In the genomic region with DNA sequence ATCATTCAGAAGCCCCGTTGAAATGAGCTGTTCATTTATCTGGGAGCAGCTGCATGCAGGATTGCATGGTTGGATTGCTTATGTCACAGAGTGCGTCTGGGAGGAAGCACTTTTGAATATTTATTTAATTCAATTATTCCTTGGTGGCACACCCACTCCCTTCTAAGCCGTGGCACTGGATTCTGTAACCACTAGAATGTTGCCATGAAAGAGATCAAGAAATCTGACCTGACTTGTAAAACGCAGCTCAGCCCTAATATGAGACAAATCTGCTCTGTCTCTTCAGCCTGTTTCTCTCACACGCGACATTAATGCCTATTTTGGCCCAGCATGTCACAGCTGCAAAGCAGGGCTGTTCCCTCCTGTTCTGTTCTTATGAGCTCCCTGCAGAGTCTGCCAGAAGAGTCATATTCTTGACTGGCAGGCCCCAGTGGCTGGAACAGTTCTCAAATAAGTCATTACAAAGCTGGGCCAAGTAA, we compare ENCODE assay signal across 9 mouse cellular contexts.
DNase-seq lines count a peak whose midpoint lies in the region; ATAC-seq lines count a peak whose summit lies in the region.
"Had no signal": no experiment of that assay in that cellular context is flagged by ENCODE, and none has a peak within 500 bp of the region (broad histone marks: within the 10 kb centered on the region; RNA-seq: fewer than 3 reads in every experiment).

No protein-coding gene starts in this region.

- no peak overlapping the region for H3K27ac ChIP-seq in neural tube, embryonic 12.5 days
- peak overlapping the region; percentile 64 for H3K27ac ChIP-seq in hindbrain, embryonic 16.5 days (ENCODE audit: low read depth, low read length)
- H3K27ac ChIP-seq in stomach, embryonic 16.5 days (ENCODE audit: low read length) = peak overlapping the region; percentile 43

- H3K4me3 ChIP-seq in neural tube, embryonic 12.5 days = no peak overlapping the region
- H3K4me3 ChIP-seq in hindbrain, embryonic 16.5 days (ENCODE audit: low read length) = no peak overlapping the region
- H3K4me3 ChIP-seq in stomach, embryonic 16.5 days (replicated peaks; ENCODE audit: low read length) = no peak overlapping the region
- H3K4me3 ChIP-seq: megakaryocyte, embryonic 14.5 days had no signal

- peaks cover 9% of the 10 kb centered on the region for H3K4me1 ChIP-seq in neural tube, embryonic 12.5 days
- H3K4me1 ChIP-seq in hindbrain, embryonic 16.5 days (ENCODE audit: control insufficient read depth, insufficient read depth, low read depth, low read length) = peaks cover 11% of the 10 kb centered on the region
- H3K4me1 ChIP-seq in stomach, embryonic 16.5 days (ENCODE audit: control insufficient read depth, insufficient read depth, low read length) = peaks cover 12% of the 10 kb centered on the region

- H3K4me2 ChIP-seq in neural tube, embryonic 12.5 days (replicated peaks) = no peak overlapping the region
- 0 out of 2 replicates have a peak overlapping the region, but pooled peaks have one; percentile 13 for H3K4me2 ChIP-seq in hindbrain, embryonic 16.5 days (ENCODE audit: low read length)
- H3K4me2 ChIP-seq in stomach, embryonic 16.5 days (ENCODE audit: low read depth, low read length) = no peak overlapping the region

- H3K36me3 ChIP-seq in neural tube, embryonic 12.5 days = no peaks in the 10 kb centered on the region
- H3K36me3 ChIP-seq in hindbrain, embryonic 16.5 days (ENCODE audit: control insufficient read depth, insufficient read depth, low read length) = no peaks in the 10 kb centered on the region
- no peaks in the 10 kb centered on the region for H3K36me3 ChIP-seq in stomach, embryonic 16.5 days (ENCODE audit: control insufficient read depth, insufficient read depth, low read length)

- no peaks in the 10 kb centered on the region for H3K27me3 ChIP-seq in neural tube, embryonic 12.5 days (replicated peaks)
- H3K27me3 ChIP-seq in hindbrain, embryonic 16.5 days (replicated peaks; ENCODE audit: control insufficient read depth, insufficient read depth, low read length) = no peaks in the 10 kb centered on the region
- no peaks in the 10 kb centered on the region for H3K27me3 ChIP-seq in stomach, embryonic 16.5 days (ENCODE audit: control insufficient read depth, insufficient read depth, low read length)

- peak; percentile 9 to 15 for DNase-seq in cerebellum, postnatal 14 days
- no peak for DNase-seq in cerebellum, adult 8-10 months
- DNase-seq in neural tube, embryonic 10.5 days (ENCODE audit: extremely low spot score, low spot score) = no peak
- DNase-seq in frontal cortex, adult 2 months (ENCODE audit: extremely low spot score in 1 of 2, low spot score in 1 of 2) = no peak
- DNase-seq in right cerebral cortex, adult 18-20 months = no peak

- H3K9me3 ChIP-seq in neural tube, embryonic 12.5 days = no peaks in the 10 kb centered on the region
- no peaks in the 10 kb centered on the region for H3K9me3 ChIP-seq in hindbrain, embryonic 16.5 days (ENCODE audit: control insufficient read depth, low read length)
- no peaks in the 10 kb centered on the region for H3K9me3 ChIP-seq in stomach, embryonic 16.5 days (replicated peaks; ENCODE audit: control insufficient read depth, low read length)
- H3K9me3 ChIP-seq: megakaryocyte, embryonic 14.5 days had no signal

- peak; percentile 41; the same call in 1 of the 2 replicates for ATAC-seq in neural tube, embryonic 12.5 days (ENCODE audit: low FRiP score, low read depth)
- peak; percentile 58 for ATAC-seq in hindbrain, embryonic 16.5 days
- peak; percentile 62; the same call in 1 of the 2 replicates for ATAC-seq in stomach, embryonic 16.5 days (ENCODE audit: insufficient read depth, low FRiP score)

- H3K9ac ChIP-seq in neural tube, embryonic 12.5 days = no peak overlapping the region
- no peak overlapping the region for H3K9ac ChIP-seq in hindbrain, embryonic 16.5 days (ENCODE audit: low read depth, low read length)
- no peak overlapping the region for H3K9ac ChIP-seq in stomach, embryonic 16.5 days (ENCODE audit: low read length)

- 40% methylated on average over 6 of the region's 6 CpGs for WGBS in neural tube, embryonic 12.5 days
- 22% methylated on average over 6 of the region's 6 CpGs for WGBS in hindbrain, embryonic 16.5 days
- WGBS in stomach, embryonic 16.5 days = 26% methylated on average over 6 of the region's 6 CpGs

Comparison
In these comparisons a context has a peak if more than half of its experiments do, and no peak if none do; other contexts are left out.
1. DNase-seq: peak in cerebellum, postnatal 14 days (2 of 2); none in cerebellum, adult 8-10 months (single experiment), neural tube, embryonic 10.5 days (single experiment), frontal cortex, adult 2 months (0 of 2) and right cerebral cortex, adult 18-20 months (single experiment).
2. Peak in every context shown above with its lines, with median percentiles within 50 percentile points of each other: ATAC-seq.